Mouse (Mus musculus) MEL (cell line): ENCODE measurements around the gene Parp9. TPM values are rescaled to one million over a fixed set of nuclear protein-coding genes. Genes with fewer than 3 reads are reported as not detected.

Experiments
- DNase-seq: peaks from one replicate; pipeline ENCODE4 v3.0.0; 2011; ENCODE audit warnings: low read depth, low spot score
- H3K27ac ChIP-seq: 2 replicates; pipeline ENCODE4 v1.5.1; 2012; ENCODE audit warnings: low read depth, mild to moderate bottlenecking, control low read depth, low read length, moderate library complexity; ENCODE audit not compliant: control insufficient read depth
- H3K27me3 ChIP-seq, 2 experiments: fragments of 150-350 bp in 1 of 2; sonication (generic) in 1 of 2; 2 replicates each; pipeline ENCODE4 v1.6.1; 2012; ENCODE audit warnings: low read length in 2 of 2, mild to moderate bottlenecking in 2 of 2, improper control_type of control experiment in 1 of 2, moderate library complexity in 1 of 2; ENCODE audit not compliant: insufficient read depth in 2 of 2, control insufficient read depth in 1 of 2
- H3K36me3 ChIP-seq, 2 experiments: 2 replicates each; pipeline ENCODE4 v1.6.1; 2012 to 2014; ENCODE audit warnings: low read length in 2 of 2, improper control_type of control experiment in 1 of 2, inconsistent platforms in 1 of 2, mild to moderate bottlenecking in 1 of 2; ENCODE audit not compliant: insufficient read depth in 2 of 2, control insufficient read depth in 1 of 2
- H3K4me1 ChIP-seq, 2 experiments: fragments of 150-350 bp in 1 of 2; sonication (generic) in 1 of 2; 2 replicates each; pipeline ENCODE4 v1.6.1; 2012; ENCODE audit warnings: low read length in 2 of 2, improper control_type of control experiment in 1 of 2, mild to moderate bottlenecking in 1 of 2; ENCODE audit not compliant: insufficient read depth in 2 of 2, control insufficient read depth in 1 of 2
- H3K4me3 ChIP-seq, 2 experiments: fragments of 150-350 bp in 1 of 2; sonication (generic) in 1 of 2; 2 replicates each; pipeline ENCODE4 v1.5.1; 2012; ENCODE audit warnings: low read depth in 2 of 2, low read length in 2 of 2, mild to moderate bottlenecking in 2 of 2, moderate library complexity in 2 of 2, control low read depth in 1 of 2, improper control_type of control experiment in 1 of 2; ENCODE audit not compliant: control insufficient read depth in 1 of 2, insufficient read depth in 1 of 2
- H3K79me2 ChIP-seq: 2 replicates; pipeline ENCODE4 v1.6.1; 2012; ENCODE audit warnings: mild to moderate bottlenecking, low read length, moderate library complexity; ENCODE audit not compliant: control insufficient read depth, poor library complexity, insufficient read depth
- H3K9ac ChIP-seq: 2 replicates; pipeline ENCODE4 v1.6.1; 2012; ENCODE audit warnings: low read depth, mild to moderate bottlenecking, control low read depth, low read length, moderate library complexity; ENCODE audit not compliant: control insufficient read depth, poor library complexity, severe bottlenecking
- H3K9me3 ChIP-seq: fragments of 150-350 bp; sonication (generic); replicated peaks from 2 replicates; pipeline ENCODE4 v1.6.1; 2012; ENCODE audit warnings: mild to moderate bottlenecking, low read length, improper control_type of control experiment, moderate library complexity; ENCODE audit not compliant: insufficient read depth
- BHLHE40 ChIP-seq: IDR thresholded peaks from 2 replicates; pipeline ENCODE4 v1.6.1; 2012; ENCODE audit warnings: low read depth, mild to moderate bottlenecking, inconsistent platforms, low read length, improper control_type of control experiment, borderline replicate concordance
- CHD1 ChIP-seq: IDR thresholded peaks from 2 replicates; pipeline ENCODE4 v1.6.1; 2012; ENCODE audit warnings: low read depth, mild to moderate bottlenecking, inconsistent platforms, low read length, improper control_type of control experiment
- ELF1 ChIP-seq: IDR thresholded peaks from 2 replicates; pipeline ENCODE4 v1.6.1; 2014; ENCODE audit warnings: low read depth, mild to moderate bottlenecking, inconsistent platforms, low read length, improper control_type of control experiment, moderate library complexity
- GATA1 ChIP-seq: IDR thresholded peaks from 2 replicates; pipeline ENCODE4 v1.6.1; 2011; ENCODE audit warnings: low read depth, low read length, improper control_type of control experiment
- JUND ChIP-seq: IDR thresholded peaks from 2 replicates; pipeline ENCODE4 v1.6.1; 2011; ENCODE audit warnings: low read depth, mild to moderate bottlenecking, improper control_type of control experiment, low read length
- MAX ChIP-seq: IDR thresholded peaks from 2 replicates; pipeline ENCODE4 v1.6.1; 2011; ENCODE audit warnings: low read length, improper control_type of control experiment
- MEF2A ChIP-seq: IDR thresholded peaks from 2 replicates; pipeline ENCODE4 v1.6.1; 2014; ENCODE audit warnings: low read depth, mild to moderate bottlenecking, inconsistent platforms, low read length, improper control_type of control experiment; ENCODE audit not compliant: poor library complexity, insufficient replicate concordance, severe bottlenecking; ENCODE audit errors: extremely low read depth
- MYB ChIP-seq: IDR thresholded peaks from 2 replicates; pipeline ENCODE4 v1.6.1; 2011; ENCODE audit warnings: mild to moderate bottlenecking, low read depth, low read length, improper control_type of control experiment
- NRF1 ChIP-seq: IDR thresholded peaks from 2 replicates; pipeline ENCODE4 v1.6.1; 2014; ENCODE audit warnings: low read depth, mild to moderate bottlenecking, inconsistent platforms, low read length, improper control_type of control experiment, moderate library complexity; ENCODE audit not compliant: poor library complexity, insufficient read depth, severe bottlenecking
- SMC3 ChIP-seq: IDR thresholded peaks from 2 replicates; pipeline ENCODE4 v1.6.1; 2011; ENCODE audit warnings: low read depth, low read length, improper control_type of control experiment
- TCF12 ChIP-seq: IDR thresholded peaks from 2 replicates; pipeline ENCODE4 v1.6.1; 2014; ENCODE audit warnings: low read depth, mild to moderate bottlenecking, inconsistent platforms, low read length, improper control_type of control experiment, moderate library complexity
- UBTF ChIP-seq: IDR thresholded peaks from 2 replicates; pipeline ENCODE4 v1.6.1; 2012; ENCODE audit warnings: low read depth, mild to moderate bottlenecking, inconsistent platforms, low read length, improper control_type of control experiment, moderate library complexity, borderline replicate concordance; ENCODE audit not compliant: insufficient read depth
- ZKSCAN1 ChIP-seq: IDR thresholded peaks from 2 replicates; pipeline ENCODE4 v1.6.1; 2012; ENCODE audit warnings: low read depth, mild to moderate bottlenecking, inconsistent platforms, low read length, improper control_type of control experiment, moderate library complexity
- ZNF384 ChIP-seq: IDR thresholded peaks from 2 replicates; pipeline ENCODE4 v1.6.1; 2012; ENCODE audit warnings: low read depth, mild to moderate bottlenecking, inconsistent platforms, low read length, improper control_type of control experiment
- polyA plus RNA-seq, 2 experiments: library from polyadenylated mRNA; stranded (reverse) in 1 of 2; unstranded in 1 of 2; fragments of >175 nt in 1 of 2; fragments of >200 nt in 1 of 2; gene quantifications; 2 replicates each; pipeline versions ENCODE4 v1.2.1 to v1.2.4; 2012; ENCODE audit warnings: low replicate concordance in 2 of 2, low read depth in 1 of 2; ENCODE audit not compliant: insufficient read length in 2 of 2, insufficient read depth in 1 of 2, missing spikeins in 1 of 2
- total RNA-seq: library from RNA; depleted of rRNA; stranded (reverse); fragments of 300-350 nt; gene quantifications from 2 replicates; pipeline ENCODE4 v1.2.3, GENCODE M21; 2012

Parp9 gene
- total and polyA plus RNA-seq, 3 experiments: 3.4 to 5.3 TPM; not detected in 1

DNA sequence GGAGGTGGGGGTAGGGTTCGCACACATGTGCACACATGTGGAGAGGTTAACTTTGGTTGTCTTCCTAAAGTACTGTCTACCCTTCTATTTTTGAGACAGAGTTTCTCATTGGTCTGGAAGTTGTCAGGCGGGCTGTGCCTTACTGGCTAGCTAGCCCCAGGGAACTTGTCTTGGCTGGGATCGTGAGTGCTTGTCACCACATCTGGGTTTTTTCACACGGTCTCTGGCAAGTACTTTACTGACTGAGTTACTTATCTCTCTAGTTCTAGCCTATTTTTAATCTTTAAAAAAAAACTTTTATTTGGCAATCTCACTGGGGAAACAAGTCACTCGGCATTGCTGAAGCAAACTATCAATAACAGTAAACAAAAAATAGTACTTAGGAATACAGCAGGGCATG is 11.0 kb downstream of the Parp9 start:
- DNase-seq: no peak
- H3K4me1 ChIP-seq: no peaks in the 10 kb centered on the region; a peak in 1 of 4 replicates
- no peak overlapping the region for H3K4me3 ChIP-seq
- no peaks in the 10 kb centered on the region; a peak in 2 of 4 replicates for H3K36me3 ChIP-seq
- no peak for TF ChIP-seq BHLHE40
- no peak for TF ChIP-seq GATA1
- no peak for TF ChIP-seq MYB
- no peak; the same call in 1 of the 2 replicates for TF ChIP-seq ZNF384
- TF ChIP-seq MEF2A: 0 out of 2 replicates have a peak, but pooled peaks have one; percentile 19
- no peaks in the 10 kb centered on the region for H3K79me2 ChIP-seq
- H3K27ac ChIP-seq: no peak overlapping the region
- no peaks in the 10 kb centered on the region for H3K27me3 ChIP-seq
- no peaks in the 10 kb centered on the region for H3K9me3 ChIP-seq
- H3K9ac ChIP-seq: no peak overlapping the region

- no peak for DNase-seq
- no peak overlapping the region for H3K27ac ChIP-seq
- H3K4me1 ChIP-seq: no peaks in the 10 kb centered on the region; a peak in 1 of 4 replicates
- no peaks in the 10 kb centered on the region for H3K9me3 ChIP-seq
- H3K36me3 ChIP-seq: no peaks in the 10 kb centered on the region; a peak in 2 of 4 replicates
- H3K9ac ChIP-seq: no peak overlapping the region
- H3K79me2 ChIP-seq: no peaks in the 10 kb centered on the region
- TF ChIP-seq CHD1: no peak
- TF ChIP-seq SMC3: no peak
- no peak for TF ChIP-seq MYB
- TF ChIP-seq NRF1: no peak
- no peak for TF ChIP-seq TCF12
- TF ChIP-seq MAX: no peak
- no peak for TF ChIP-seq ELF1
- TF ChIP-seq UBTF: no peak
- TF ChIP-seq MEF2A: no peak
- TF ChIP-seq ZKSCAN1: no peak
- no peak for TF ChIP-seq JUND
- TF ChIP-seq, all 39 proteins: peak for 0
- Histone ChIP-seq H3K27me3 (no peaks in the 10 kb centered on the region), H3K4me3 (no peak overlapping the region)
Measured at GRCm38 (mm10) chr16:35951216-35951615, 12.9 kb downstream of the Parp9 start.
